Mouse (Mus musculus): ENCODE results near the gene 4930523C07Rik. TPM values are rescaled to one million over a fixed set of nuclear protein-coding genes. Genes with fewer than 3 reads are reported as not detected.
A peak's percentile ranks its signal among the peaks of the same experiment; 100 is the strongest.

Gene 4930523C07Rik
- polyA plus RNA-seq, 1 experiment from 2014 or later: 13.4 TPM

GRCm38 (mm10) chr1:160035561-160035960, 8.6 kb upstream of the 4930523C07Rik start:
- no peak overlapping the region for H3K4me3 ChIP-seq (ENCODE audit: low read depth, low read length)
- H3K4me2 ChIP-seq (replicated peaks; ENCODE audit: low read depth): no peak overlapping the region
- no peak overlapping the region for H3K9ac ChIP-seq (ENCODE audit: low read depth, low read length)
- WGBS: 38% methylated on average over 3 of the region's 3 CpGs
- no peak overlapping the region for H3K27ac ChIP-seq (ENCODE audit: low read depth, low read length)
- no peaks in the 10 kb centered on the region for H3K4me1 ChIP-seq (replicated peaks; ENCODE audit: control insufficient read depth, insufficient read depth, low read length)
- no peaks in the 10 kb centered on the region for H3K27me3 ChIP-seq (replicated peaks; ENCODE audit: control insufficient read depth, insufficient read depth, low read length)
- no peaks in the 10 kb centered on the region for H3K9me3 ChIP-seq (ENCODE audit: control insufficient read depth)
- no peak for ATAC-seq
- no peaks in the 10 kb centered on the region for H3K36me3 ChIP-seq (ENCODE audit: control insufficient read depth, insufficient read depth)
- no peak for TF ChIP-seq CTCF (IDR thresholded peaks at IDR 0.05; ENCODE audit: low read depth)

GRCm38 (mm10) chr1:160036996-160037521, 7.1 kb upstream of the 4930523C07Rik start:
- ATAC-seq: no peak
- Histone ChIP-seq H3K27me3 (replicated peaks; ENCODE audit: control insufficient read depth, insufficient read depth, low read length) (no peaks in the 10 kb centered on the region), H3K9ac (ENCODE audit: low read depth, low read length) (no peak overlapping the region), H3K36me3 (ENCODE audit: control insufficient read depth, insufficient read depth) (no peaks in the 10 kb centered on the region), H3K4me3 (ENCODE audit: low read depth, low read length) (no peak overlapping the region), H3K4me2 (replicated peaks; ENCODE audit: low read depth) (no peak overlapping the region), H3K4me1 (replicated peaks; ENCODE audit: control insufficient read depth, insufficient read depth, low read length) (no peaks in the 10 kb centered on the region), H3K27ac (ENCODE audit: low read depth, low read length) (0 out of 2 replicates have a peak overlapping the region, but pooled peaks have one; percentile 28), H3K9me3 (ENCODE audit: control insufficient read depth) (no peaks in the 10 kb centered on the region)
- 36% methylated on average over 5 of the region's 5 CpGs for WGBS
- no peak for TF ChIP-seq CTCF (IDR thresholded peaks at IDR 0.05; ENCODE audit: low read depth)

GRCm38 (mm10) chr1:160039951-160040645, 4.1 kb upstream of the 4930523C07Rik start:
- Histone ChIP-seq H3K4me1 (replicated peaks; ENCODE audit: control insufficient read depth, insufficient read depth, low read length) (peaks cover 4% of the 10 kb centered on the region), H3K4me2 (replicated peaks; ENCODE audit: low read depth) (no peak overlapping the region), H3K4me3 (ENCODE audit: low read depth, low read length) (no peak overlapping the region), H3K27me3 (replicated peaks; ENCODE audit: control insufficient read depth, insufficient read depth, low read length) (no peaks in the 10 kb centered on the region), H3K9me3 (ENCODE audit: control insufficient read depth) (no peaks in the 10 kb centered on the region), H3K27ac (ENCODE audit: low read depth, low read length) (no peak overlapping the region), H3K36me3 (ENCODE audit: control insufficient read depth, insufficient read depth) (no peaks in the 10 kb centered on the region), H3K9ac (ENCODE audit: low read depth, low read length) (no peak overlapping the region)
- ATAC-seq: no peak
- WGBS: 58% methylated on average over 7 of the region's 7 CpGs
- TF ChIP-seq CTCF (IDR thresholded peaks at IDR 0.05; ENCODE audit: low read depth): no peak

GRCm38 (mm10) chr1:160041264-160041775, 2.9 kb upstream of the 4930523C07Rik start:
- TF ChIP-seq CTCF (IDR thresholded peaks at IDR 0.05; ENCODE audit: low read depth): no peak
- no peak overlapping the region for H3K4me2 ChIP-seq (replicated peaks; ENCODE audit: low read depth)
- ATAC-seq: no peak
- no peak overlapping the region for H3K27ac ChIP-seq (ENCODE audit: low read depth, low read length)
- H3K4me1 ChIP-seq (replicated peaks; ENCODE audit: control insufficient read depth, insufficient read depth, low read length): peaks cover 4% of the 10 kb centered on the region
- WGBS: 92% methylated on average over 7 of the region's 7 CpGs
- no peak overlapping the region for H3K4me3 ChIP-seq (ENCODE audit: low read depth, low read length)
- no peaks in the 10 kb centered on the region for H3K27me3 ChIP-seq (replicated peaks; ENCODE audit: control insufficient read depth, insufficient read depth, low read length)
- H3K36me3 ChIP-seq (ENCODE audit: control insufficient read depth, insufficient read depth): no peaks in the 10 kb centered on the region
- no peaks in the 10 kb centered on the region for H3K9me3 ChIP-seq (ENCODE audit: control insufficient read depth)
- no peak overlapping the region for H3K9ac ChIP-seq (ENCODE audit: low read depth, low read length)

GRCm38 (mm10) chr1:160042351-160042750, 1.8 kb upstream of the 4930523C07Rik start:
- Histone ChIP-seq H3K9ac (ENCODE audit: low read depth, low read length) (no peak overlapping the region), H3K27ac (ENCODE audit: low read depth, low read length) (no peak overlapping the region), H3K4me1 (replicated peaks; ENCODE audit: control insufficient read depth, insufficient read depth, low read length) (peaks cover 4% of the 10 kb centered on the region), H3K9me3 (ENCODE audit: control insufficient read depth) (no peaks in the 10 kb centered on the region), H3K4me3 (ENCODE audit: low read depth, low read length) (no peak overlapping the region), H3K27me3 (replicated peaks; ENCODE audit: control insufficient read depth, insufficient read depth, low read length) (no peaks in the 10 kb centered on the region), H3K4me2 (replicated peaks; ENCODE audit: low read depth) (no peak overlapping the region), H3K36me3 (ENCODE audit: control insufficient read depth, insufficient read depth) (no peaks in the 10 kb centered on the region)
- 93% methylated on average over 7 of the region's 7 CpGs for WGBS
- no peak for TF ChIP-seq CTCF (IDR thresholded peaks at IDR 0.05; ENCODE audit: low read depth)
- ATAC-seq: no peak

- peak overlapping the region; percentile 82 for H3K4me2 ChIP-seq (replicated peaks; ENCODE audit: low read depth)
- peak overlapping the region; percentile 49; the same call in 1 of the 2 replicates for H3K4me3 ChIP-seq (ENCODE audit: low read depth, low read length)
- no peak for ATAC-seq
- WGBS: 79% methylated on average over 13 of the region's 13 CpGs
- no peaks in the 10 kb centered on the region for H3K27me3 ChIP-seq (replicated peaks; ENCODE audit: control insufficient read depth, insufficient read depth, low read length)
- no peaks in the 10 kb centered on the region for H3K9me3 ChIP-seq (ENCODE audit: control insufficient read depth)
- TF ChIP-seq CTCF (IDR thresholded peaks at IDR 0.05; ENCODE audit: low read depth): no peak
- no peak overlapping the region for H3K27ac ChIP-seq (ENCODE audit: low read depth, low read length)
- H3K4me1 ChIP-seq (replicated peaks; ENCODE audit: control insufficient read depth, insufficient read depth, low read length): peaks cover 4% of the 10 kb centered on the region
- peak overlapping the region; percentile 27; the same call in 1 of the 2 replicates for H3K9ac ChIP-seq (ENCODE audit: low read depth, low read length)
- no peaks in the 10 kb centered on the region for H3K36me3 ChIP-seq (ENCODE audit: control insufficient read depth, insufficient read depth)
Measured at GRCm38 (mm10) chr1:160043271-160043975, 759 bp upstream of the 4930523C07Rik start.

All from intestine, postnatal 0 days (tissue).